Mouse (Mus musculus) effector memory CD4-positive, alpha-beta T cell, adult 5 months (primary cell): ENCODE results near the gene Cdx4. TPM values are rescaled to one million over a fixed set of nuclear protein-coding genes. Genes with fewer than 3 reads are reported as not detected.

ENCODE experiments used
- polyA plus RNA-seq: library from polyadenylated mRNA; unstranded; fragments of 100-300 nt; shearing (Covaris generic); gene quantifications from one replicate; pipeline ENCODE4 v1.2.1, GENCODE M21; 2017

The Cdx4 gene
- polyA plus RNA-seq: not detected

DNA sequence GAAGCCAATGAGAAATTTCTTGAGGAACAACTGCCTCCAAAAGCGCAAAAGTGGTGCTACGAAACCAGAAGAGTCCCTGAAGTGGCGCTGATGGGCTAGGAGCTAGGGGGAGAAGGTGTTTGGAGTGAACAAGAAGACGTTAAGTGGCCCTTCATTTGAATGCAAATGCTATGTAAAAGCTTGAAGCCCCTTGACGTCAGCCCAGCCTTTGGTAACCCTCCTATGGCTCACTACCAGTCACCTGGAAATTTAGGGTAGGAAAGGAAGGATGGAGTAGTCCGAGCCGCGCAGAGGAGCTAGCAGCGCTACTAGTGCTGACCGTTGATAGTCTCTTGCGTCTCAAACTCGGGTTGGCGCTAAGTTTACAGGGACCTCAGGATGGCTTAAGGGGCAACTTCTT is at the start of gene Cdx4:
Cdx4 (plus strand) TSS at position 253 of the 400 bp plus-strand sequence.

DNA sequence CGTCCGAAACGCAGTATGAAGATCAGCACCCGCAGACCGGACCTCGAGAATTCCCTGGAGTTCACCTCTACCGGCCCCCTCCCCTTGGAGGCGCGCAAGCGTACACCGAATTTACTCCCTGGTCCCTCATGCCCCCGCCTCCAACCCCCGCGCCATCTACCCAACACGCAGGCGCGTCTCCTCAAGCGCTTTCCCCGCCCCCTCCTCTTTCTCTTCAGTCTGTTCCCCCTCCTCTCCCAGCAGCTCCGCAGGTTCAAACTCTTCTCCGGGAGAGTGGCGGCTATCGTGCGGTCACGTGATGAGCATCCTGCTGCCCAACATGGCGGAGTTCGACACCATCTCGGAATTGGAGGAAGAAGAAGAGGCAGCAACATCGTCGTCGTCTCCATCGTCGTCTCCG is 35.1 kb downstream of the Cdx4 start, which contains the start of gene Chic1:
Chic1 (plus strand) TSS at position 190 of the 400 bp plus-strand sequence.

Other genes starting within 250 kb of the Cdx4 start
- not detected for gene Nap1l2, start 134.8 kb upstream of the Cdx4 start, polyA plus RNA-seq
- gene Chic1, start 35.1 kb downstream of the Cdx4 start, polyA plus RNA-seq: 2.5 TPM
- not detected for gene Tsx, start 93.1 kb downstream of the Cdx4 start, polyA plus RNA-seq
- not detected for gene Gm26992, start 100.6 kb downstream of the Cdx4 start, polyA plus RNA-seq